Mouse (Mus musculus): ENCODE measurements around the gene Adcyap1r1.

Adcyap1r1 gene

DNA sequence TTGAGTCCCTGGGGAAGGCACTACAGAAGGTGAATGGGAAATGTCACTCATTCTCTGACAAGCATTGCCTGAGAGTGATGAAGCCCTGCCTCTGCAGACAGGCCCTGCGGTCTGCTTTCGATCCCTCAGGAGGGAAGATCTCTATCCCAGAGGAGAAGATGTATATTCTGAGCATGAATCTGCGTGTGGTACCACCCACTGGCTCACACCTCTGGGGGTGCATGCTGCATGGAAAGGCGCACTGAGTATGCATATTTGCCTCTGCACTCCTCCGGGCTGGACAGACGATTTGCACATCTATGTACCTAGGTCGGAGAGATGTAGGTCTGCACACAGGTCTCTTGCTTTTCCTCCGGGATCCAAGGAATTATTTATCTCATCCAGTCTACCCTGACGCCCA is 3.6 kb upstream of the Adcyap1r1 start:
- no peak for DNase-seq (ENCODE audit: extremely low spot score, low read depth, low spot score)

DNA sequence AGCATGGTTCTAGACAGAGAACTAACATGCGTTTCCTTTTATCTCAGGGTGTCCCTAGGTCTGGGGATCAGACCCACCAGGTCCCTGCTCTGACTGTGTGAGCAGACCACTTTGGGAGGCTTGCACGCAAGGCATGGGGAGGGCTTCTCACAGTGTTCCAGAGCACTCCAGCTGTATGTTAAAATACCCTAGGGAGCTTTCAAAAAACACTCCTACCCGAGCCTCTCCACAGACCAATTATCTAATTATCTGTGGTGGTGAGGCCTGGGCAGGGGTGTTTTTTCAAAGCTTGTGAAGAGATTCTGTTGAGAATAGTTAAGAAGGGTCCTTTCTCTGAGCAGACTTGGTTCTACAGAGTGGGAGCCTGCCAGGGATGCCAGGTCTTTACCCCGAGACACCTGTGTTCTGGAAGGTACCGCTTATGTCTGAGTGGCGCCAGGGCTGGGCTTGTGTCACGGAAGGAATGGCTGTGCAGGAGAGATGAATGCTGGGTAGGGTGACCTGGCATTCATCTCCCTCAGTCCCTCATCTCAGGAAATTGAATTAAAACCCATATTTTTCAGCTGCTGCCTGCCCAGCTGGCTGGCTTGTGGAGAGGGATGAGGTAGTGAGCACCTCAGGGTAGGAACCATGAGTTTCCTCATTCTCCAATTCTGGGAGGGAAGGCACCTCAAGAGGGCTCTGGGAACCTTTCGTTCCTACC is 2.7 kb upstream of the Adcyap1r1 start:
- DNase-seq (ENCODE audit: extremely low spot score, low read depth, low spot score) = no peak

GRCm38 (mm10) chr6:55452381-55452780 is 603 bp downstream of the Adcyap1r1 start:
- no peak for DNase-seq (ENCODE audit: extremely low spot score, low read depth, low spot score)

DNA sequence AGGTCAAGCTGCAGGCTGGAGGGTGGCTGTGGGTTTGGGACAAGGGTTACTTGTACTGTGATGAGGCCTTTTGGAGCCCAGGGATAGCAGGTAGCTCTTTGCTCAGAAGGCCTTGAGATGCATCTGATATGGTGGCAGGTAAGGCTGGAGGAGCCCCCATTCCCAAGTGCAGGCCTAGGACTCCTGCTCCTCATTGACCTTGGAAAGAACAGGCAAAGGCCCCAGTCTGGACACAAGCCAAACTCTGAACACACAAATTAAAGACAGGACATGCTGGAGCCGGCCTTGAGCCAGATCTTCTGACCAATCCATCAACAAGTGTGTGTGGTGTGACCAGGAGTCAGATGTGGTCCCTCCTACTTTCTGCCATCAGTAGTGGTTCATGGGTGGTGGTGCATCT is 1.8 kb downstream of the Adcyap1r1 start:
- DNase-seq (ENCODE audit: extremely low spot score, low read depth, low spot score) = no peak

DNA sequence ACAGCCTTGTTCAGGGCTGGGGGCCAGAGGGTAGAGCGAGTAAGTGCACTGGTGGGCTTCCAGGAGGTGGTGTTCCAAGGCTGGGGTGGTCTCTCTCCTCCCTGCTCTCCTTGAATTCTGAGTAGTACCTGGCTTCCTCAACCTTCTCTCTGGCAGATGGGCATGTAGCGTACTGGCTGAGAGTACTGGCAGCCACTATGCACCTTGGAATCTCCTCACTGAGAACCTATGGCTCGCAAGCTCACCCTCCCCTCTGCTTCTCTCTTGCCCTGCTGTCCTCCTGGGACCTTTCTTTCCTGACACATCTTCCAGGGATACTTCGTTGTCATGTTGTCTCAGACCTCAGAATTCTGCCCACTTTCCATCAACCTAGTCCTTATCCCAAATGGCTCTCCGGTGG is 3.9 kb downstream of the Adcyap1r1 start:
- no peak for DNase-seq (ENCODE audit: extremely low spot score, low read depth, low spot score)

- DNase-seq (ENCODE audit: extremely low spot score, low read depth, low spot score) = no peak
Measured at GRCm38 (mm10) chr6:55457727-55458126, 5.9 kb downstream of the Adcyap1r1 start.

GRCm38 (mm10) chr6:55458156-55458555 is 6.4 kb downstream of the Adcyap1r1 start:
- DNase-seq (ENCODE audit: extremely low spot score, low read depth, low spot score) = no peak

GRCm38 (mm10) chr6:55459545-55460397 is 8.0 kb downstream of the Adcyap1r1 start:
- no peak for DNase-seq (ENCODE audit: extremely low spot score, low read depth, low spot score)

DNA sequence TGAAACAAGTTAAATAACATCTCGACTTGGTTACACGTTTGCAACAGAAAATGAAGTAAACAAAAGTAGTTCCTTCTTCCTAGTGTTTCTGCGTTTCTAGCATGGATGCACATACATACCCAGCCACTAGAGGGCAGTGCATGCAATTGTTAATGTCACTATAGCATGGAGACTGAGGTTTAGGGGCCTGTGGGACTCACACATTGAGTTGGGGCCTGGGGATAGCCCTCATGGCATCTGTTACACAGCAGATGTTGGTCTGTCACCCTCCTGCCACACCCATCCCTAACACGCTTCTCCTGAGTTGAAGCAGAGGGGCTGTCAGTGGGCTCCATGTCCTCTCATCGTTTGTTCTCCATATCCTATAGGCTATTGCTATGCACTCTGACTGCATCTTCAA is 9.4 kb downstream of the Adcyap1r1 start:
- DNase-seq (ENCODE audit: extremely low spot score, low read depth, low spot score) = no peak

DNA sequence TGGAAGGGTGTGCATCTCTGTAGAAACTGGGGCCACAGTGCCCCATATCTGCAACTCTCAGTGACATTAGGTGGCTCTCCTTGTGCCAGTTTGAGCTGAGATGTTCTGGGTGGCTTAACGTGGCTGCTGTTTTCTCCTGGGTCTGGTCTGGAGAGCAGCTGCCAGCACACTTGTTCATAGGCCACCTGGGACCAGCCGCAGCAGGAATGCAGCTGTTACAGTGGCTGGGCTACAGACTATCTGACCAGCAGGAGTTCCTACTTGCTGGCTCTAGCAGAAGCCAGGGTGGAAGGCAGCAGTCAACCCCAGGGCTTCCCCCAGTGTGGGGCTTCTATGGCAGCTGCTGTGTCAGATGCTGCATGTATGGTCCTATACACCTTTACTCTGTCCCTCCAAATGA is 9.9 kb downstream of the Adcyap1r1 start:
- no peak for DNase-seq (ENCODE audit: extremely low spot score, low read depth, low spot score)

DNA sequence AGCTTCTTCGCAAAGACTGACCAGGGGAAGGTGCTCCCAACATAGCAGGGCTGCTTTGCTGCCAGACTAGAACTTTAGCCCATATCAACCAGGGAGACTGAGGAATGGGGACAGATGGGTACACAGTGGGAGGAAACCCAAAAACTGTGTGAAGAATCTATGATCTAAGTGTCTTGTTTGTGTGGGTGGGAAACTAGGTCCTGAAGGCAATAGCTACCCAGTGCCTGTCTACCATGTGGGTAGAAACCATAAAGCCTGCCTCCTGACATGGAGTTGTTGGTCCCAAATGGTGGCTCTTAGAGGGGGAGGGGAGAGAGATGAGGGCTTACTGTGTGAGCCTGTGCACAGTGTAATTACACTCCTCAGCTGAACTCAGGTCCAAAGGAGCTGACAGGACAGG is 10.6 kb downstream of the Adcyap1r1 start:
- DNase-seq (ENCODE audit: extremely low spot score, low read depth, low spot score) = no peak

DNA sequence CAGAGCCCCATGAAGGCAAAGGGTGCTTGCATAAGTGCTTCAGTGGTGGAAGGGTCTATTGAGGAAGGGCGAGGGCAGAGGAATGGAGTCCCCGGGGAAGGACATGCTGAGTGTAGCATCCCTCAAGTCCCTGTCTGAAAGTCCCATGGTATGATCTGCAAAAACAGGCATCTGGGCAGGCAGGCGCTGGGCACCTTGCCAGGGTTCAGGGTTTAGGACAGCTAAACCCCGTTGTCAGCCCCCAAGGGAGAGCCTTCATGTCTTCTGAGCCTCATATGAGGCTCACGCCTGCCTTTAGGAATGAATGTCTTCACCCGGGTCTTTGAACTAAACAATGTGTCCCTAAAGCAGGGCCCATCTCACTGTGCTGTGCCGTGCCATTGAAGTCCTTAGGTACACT is 12.2 kb downstream of the Adcyap1r1 start:
- no peak for DNase-seq (ENCODE audit: extremely low spot score, low read depth, low spot score)

GRCm38 (mm10) chr6:55465311-55465710 is 13.5 kb downstream of the Adcyap1r1 start:
- DNase-seq (ENCODE audit: extremely low spot score, low read depth, low spot score) = no peak

- no peak for DNase-seq (ENCODE audit: extremely low spot score, low read depth, low spot score)
Measured at GRCm38 (mm10) chr6:55466301-55466761, 14.6 kb downstream of the Adcyap1r1 start.

DNA sequence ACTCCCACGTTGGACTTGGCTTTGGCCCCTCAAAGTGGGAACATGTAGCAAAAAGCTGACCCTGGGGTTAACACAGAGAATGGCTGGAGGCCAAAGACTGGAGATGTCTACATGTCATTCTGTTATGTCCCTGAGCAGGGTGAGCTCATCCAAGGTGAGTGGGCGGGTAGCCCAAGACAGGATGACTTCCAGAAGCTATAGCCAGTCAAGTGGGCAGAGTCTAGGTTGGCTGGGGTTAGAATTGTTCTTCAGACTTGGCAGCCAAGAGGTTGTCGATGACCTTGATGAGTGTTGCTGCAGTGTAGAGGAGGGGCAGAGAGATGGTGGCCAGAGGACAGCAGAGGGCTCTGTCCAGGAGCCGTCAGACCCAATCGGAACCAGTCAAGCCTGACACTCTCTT is 18.9 kb downstream of the Adcyap1r1 start:
- DNase-seq (ENCODE audit: extremely low spot score, low read depth, low spot score) = no peak

DNA sequence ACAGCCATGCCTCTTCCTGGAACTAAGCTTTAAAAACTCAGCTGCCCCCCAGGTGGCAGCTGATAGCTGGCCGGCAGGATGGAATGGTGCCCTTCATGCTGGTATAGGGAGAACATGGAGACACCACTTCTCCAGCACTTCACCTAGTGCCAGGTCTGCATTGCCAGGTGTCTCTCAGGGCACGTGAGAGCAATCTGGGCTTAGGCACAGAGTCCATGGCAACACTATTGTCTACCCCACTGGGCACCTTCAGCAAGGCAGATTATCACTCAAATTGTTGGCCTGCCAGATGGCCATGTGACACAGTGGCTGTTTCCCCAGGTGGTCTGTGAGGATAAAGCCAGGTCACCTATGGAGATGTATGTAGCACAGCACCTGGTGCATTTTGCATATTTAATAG is 20.6 kb downstream of the Adcyap1r1 start:
- no peak for DNase-seq (ENCODE audit: extremely low spot score, low read depth, low spot score)

- DNase-seq (ENCODE audit: extremely low spot score, low read depth, low spot score) = no peak
Measured at GRCm38 (mm10) chr6:55480988-55481387, 29.2 kb downstream of the Adcyap1r1 start.

DNA sequence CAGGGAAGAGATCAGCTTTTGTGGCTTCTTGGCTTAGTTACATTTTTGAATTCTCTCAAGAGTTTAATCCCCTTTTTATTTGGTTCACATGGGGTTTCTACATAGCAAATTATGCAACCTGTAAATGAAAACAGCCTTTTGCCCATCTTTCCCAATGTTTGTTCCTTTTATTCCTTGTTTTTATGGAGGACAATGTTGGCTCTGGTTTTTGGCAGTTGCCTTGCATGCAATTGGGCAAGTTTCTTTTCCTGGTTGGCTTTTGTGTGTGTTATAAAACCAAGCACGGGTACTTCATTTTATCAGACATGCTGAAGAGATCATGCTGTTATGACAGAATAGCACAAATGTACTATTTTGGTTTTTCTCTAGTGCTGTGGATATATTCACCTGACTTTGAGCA is 30.7 kb downstream of the Adcyap1r1 start:
- no peak for DNase-seq (ENCODE audit: extremely low spot score, low read depth, low spot score)

GRCm38 (mm10) chr6:55483360-55483759 is 31.6 kb downstream of the Adcyap1r1 start:
- DNase-seq (ENCODE audit: extremely low spot score, low read depth, low spot score) = no peak

DNA sequence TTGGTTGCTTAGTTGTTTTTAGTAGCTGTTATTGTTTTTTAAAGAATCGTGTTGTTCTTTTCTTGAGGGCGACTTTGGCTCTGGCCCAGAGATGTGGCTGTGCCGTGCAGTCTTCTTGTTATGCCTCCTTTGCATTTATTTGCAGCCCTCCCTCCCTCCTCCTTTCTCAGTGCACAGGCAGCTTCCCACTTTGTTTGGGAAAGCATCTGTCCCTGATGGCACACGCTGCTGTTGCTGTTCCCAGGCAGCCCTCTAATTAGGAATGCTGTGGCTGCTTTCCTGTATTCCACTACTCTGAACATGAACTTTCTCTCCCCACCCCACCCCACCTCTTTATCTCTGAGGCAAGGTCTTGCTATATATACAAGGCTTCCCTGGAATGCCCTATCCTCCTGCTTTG is 32.4 kb downstream of the Adcyap1r1 start:
- DNase-seq (ENCODE audit: extremely low spot score, low read depth, low spot score) = no peak

GRCm38 (mm10) chr6:55485216-55485615 is 33.4 kb downstream of the Adcyap1r1 start:
- no peak for DNase-seq (ENCODE audit: extremely low spot score, low read depth, low spot score)

DNA sequence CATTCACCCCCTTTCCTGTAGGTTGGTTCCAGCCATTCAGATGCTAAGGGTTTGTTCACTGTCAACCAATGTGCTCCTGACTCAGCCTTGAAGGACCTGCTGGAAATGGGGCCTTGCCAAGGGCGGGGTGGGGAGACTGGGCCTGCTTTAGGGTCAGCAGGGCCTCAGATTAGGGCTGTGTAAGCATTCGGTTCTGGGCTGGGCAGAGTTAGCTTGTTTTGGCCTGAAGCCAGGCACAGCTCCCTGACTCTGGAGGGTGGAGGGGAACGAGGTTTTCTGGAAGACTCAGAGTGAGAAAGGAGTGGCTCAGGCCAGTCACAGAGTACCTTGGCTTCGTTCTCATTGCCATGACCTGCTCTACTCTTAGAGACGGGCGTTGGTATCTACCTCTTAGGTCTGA is 35.9 kb downstream of the Adcyap1r1 start:
- DNase-seq (ENCODE audit: extremely low spot score, low read depth, low spot score) = no peak

All from hindlimb bud, embryonic 11.5 days (tissue).